Mouse (Mus musculus): ENCODE results near the gene Rad23b.

DNA sequence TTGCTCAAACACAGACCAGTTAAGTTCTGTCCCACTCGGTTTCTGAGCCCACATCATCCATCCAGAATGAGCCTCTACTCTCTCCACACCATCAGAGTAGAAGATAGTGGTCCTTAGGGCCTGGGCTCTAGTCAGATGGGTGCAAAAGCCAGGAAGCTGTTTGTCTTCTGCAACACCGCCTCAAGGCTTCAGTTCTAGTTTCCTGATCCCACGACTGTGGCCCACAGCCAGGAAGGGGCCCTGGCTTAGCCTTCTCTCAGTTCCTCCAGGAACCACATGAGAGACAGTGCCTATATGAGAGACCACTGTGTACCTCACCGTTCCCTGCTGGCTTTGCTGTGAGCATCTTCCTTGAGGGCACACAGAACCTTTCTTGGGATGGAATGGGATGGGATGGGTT is 22.3 kb upstream of the Rad23b start:
- no peak for TF ChIP-seq CTCF (IDR thresholded peaks at IDR 0.05; ENCODE audit: borderline replicate concordance, insufficient read depth, low read depth, low read length)
- TF ChIP-seq POLR2A (IDR thresholded peaks at IDR 0.05; ENCODE audit: borderline replicate concordance, insufficient read depth, low read length), result no peak

Data from cerebellum, adult 2 months (tissue).